Mouse (Mus musculus) liver, embryonic 14.5 days (tissue): Measurements from ENCODE around the gene Prep.

Source experiments
- CTCF ChIP-seq: IDR thresholded peaks from 2 replicates; pipeline ENCODE4 v1.5.1; 2016; ENCODE audit warnings: antibody characterized with exemption, low read depth, control low read depth
- EP300 ChIP-seq: IDR thresholded peaks from 2 replicates; pipeline ENCODE4 v1.6.1; 2016; ENCODE audit warnings: antibody characterized with exemption, low read depth

DNA sequence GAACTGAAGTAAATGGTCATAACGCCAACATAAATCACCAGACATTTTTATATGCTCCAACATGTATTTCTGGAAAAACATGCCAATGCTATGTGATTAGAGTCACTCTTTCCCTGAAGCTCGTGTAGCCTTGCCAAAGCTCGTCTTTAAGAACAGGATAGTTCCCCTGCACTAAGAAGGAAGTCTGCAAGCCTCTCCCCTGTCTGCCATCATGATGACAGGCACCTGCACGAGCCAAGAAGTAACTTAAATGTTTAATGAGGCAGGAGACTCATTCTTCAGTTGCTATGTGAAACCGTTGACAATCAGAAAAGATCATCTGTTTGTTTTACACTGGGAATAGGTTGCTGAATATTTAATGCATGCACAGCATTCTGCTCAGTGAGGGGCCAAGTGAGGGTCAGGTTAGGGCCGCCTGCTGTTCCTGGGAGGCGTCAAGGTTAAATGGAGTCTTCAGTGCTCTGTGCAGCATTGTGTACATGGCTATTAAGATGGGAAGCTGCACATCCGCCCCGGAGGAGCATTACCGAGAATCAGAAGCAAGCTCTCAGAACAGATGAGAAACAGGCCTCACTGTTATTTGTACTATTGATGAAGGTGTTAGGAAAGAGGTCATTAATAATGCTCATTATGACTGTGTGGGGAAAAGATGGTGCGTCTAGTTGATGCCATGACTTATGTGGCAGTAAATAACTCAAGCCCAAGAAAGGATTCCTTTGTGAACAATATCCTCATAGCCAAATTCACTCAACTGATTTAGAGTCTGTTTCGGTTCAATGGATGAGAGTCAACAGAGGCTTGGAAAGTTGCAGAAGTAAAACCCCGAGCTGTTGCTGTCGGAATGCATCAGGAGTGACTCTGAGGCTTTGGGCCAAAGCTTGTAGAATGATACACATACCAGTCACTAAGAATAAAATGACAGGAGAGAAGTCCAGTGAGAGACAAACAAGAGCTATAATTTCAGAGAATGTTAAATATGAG, 126.6 kb downstream of the Prep start:
- TF ChIP-seq CTCF (no peak), EP300 (no peak)
